Mouse (Mus musculus) MEL (cell line): ENCODE measurements at regions not wholly inside any gene's neighbourhood (a gene's known extent, or its start where the extent isn't known, plus 50 kb on each side); places are given as distances from the start of the nearest gene placed in this dataset.

ENCODE experiments used
- DNase-seq: peaks from one replicate; pipeline ENCODE4 v3.0.0; 2011; ENCODE audit warnings: low read depth, low spot score
- H3K27ac ChIP-seq: 2 replicates; pipeline ENCODE4 v1.5.1; 2012; ENCODE audit warnings: low read depth, mild to moderate bottlenecking, control low read depth, low read length, moderate library complexity; ENCODE audit not compliant: control insufficient read depth
- H3K27me3 ChIP-seq, 2 experiments: fragments of 150-350 bp in 1 of 2; sonication (generic) in 1 of 2; 2 replicates each; pipeline ENCODE4 v1.6.1; 2012; ENCODE audit warnings: low read length in 2 of 2, mild to moderate bottlenecking in 2 of 2, improper control_type of control experiment in 1 of 2, moderate library complexity in 1 of 2; ENCODE audit not compliant: insufficient read depth in 2 of 2, control insufficient read depth in 1 of 2
- H3K36me3 ChIP-seq, 2 experiments: 2 replicates each; pipeline ENCODE4 v1.6.1; 2012 to 2014; ENCODE audit warnings: low read length in 2 of 2, improper control_type of control experiment in 1 of 2, inconsistent platforms in 1 of 2, mild to moderate bottlenecking in 1 of 2; ENCODE audit not compliant: insufficient read depth in 2 of 2, control insufficient read depth in 1 of 2
- H3K4me1 ChIP-seq, 2 experiments: fragments of 150-350 bp in 1 of 2; sonication (generic) in 1 of 2; 2 replicates each; pipeline ENCODE4 v1.6.1; 2012; ENCODE audit warnings: low read length in 2 of 2, improper control_type of control experiment in 1 of 2, mild to moderate bottlenecking in 1 of 2; ENCODE audit not compliant: insufficient read depth in 2 of 2, control insufficient read depth in 1 of 2
- H3K4me3 ChIP-seq, 2 experiments: fragments of 150-350 bp in 1 of 2; sonication (generic) in 1 of 2; 2 replicates each; pipeline ENCODE4 v1.5.1; 2012; ENCODE audit warnings: low read depth in 2 of 2, low read length in 2 of 2, mild to moderate bottlenecking in 2 of 2, moderate library complexity in 2 of 2, control low read depth in 1 of 2, improper control_type of control experiment in 1 of 2; ENCODE audit not compliant: control insufficient read depth in 1 of 2, insufficient read depth in 1 of 2
- H3K79me2 ChIP-seq: 2 replicates; pipeline ENCODE4 v1.6.1; 2012; ENCODE audit warnings: mild to moderate bottlenecking, low read length, moderate library complexity; ENCODE audit not compliant: control insufficient read depth, poor library complexity, insufficient read depth
- H3K9ac ChIP-seq: 2 replicates; pipeline ENCODE4 v1.6.1; 2012; ENCODE audit warnings: low read depth, mild to moderate bottlenecking, control low read depth, low read length, moderate library complexity; ENCODE audit not compliant: control insufficient read depth, poor library complexity, severe bottlenecking
- H3K9me3 ChIP-seq: fragments of 150-350 bp; sonication (generic); replicated peaks from 2 replicates; pipeline ENCODE4 v1.6.1; 2012; ENCODE audit warnings: mild to moderate bottlenecking, low read length, improper control_type of control experiment, moderate library complexity; ENCODE audit not compliant: insufficient read depth
- BHLHE40 ChIP-seq: IDR thresholded peaks from 2 replicates; pipeline ENCODE4 v1.6.1; 2012; ENCODE audit warnings: low read depth, mild to moderate bottlenecking, inconsistent platforms, low read length, improper control_type of control experiment, borderline replicate concordance
- CHD1 ChIP-seq: IDR thresholded peaks from 2 replicates; pipeline ENCODE4 v1.6.1; 2012; ENCODE audit warnings: low read depth, mild to moderate bottlenecking, inconsistent platforms, low read length, improper control_type of control experiment
- CHD2 ChIP-seq: IDR thresholded peaks from 2 replicates; pipeline ENCODE4 v1.6.1; 2011; ENCODE audit warnings: low read length, improper control_type of control experiment
- E2F4 ChIP-seq: IDR thresholded peaks from 2 replicates; pipeline ENCODE4 v1.6.1; 2011; ENCODE audit warnings: low read depth, low read length, improper control_type of control experiment, borderline replicate concordance
- EP300 ChIP-seq, 2 experiments: IDR thresholded peaks; 2 replicates each; pipeline ENCODE4 v1.6.1; 2011; ENCODE audit warnings: improper control_type of control experiment in 2 of 2, low read length in 2 of 2, low read depth in 1 of 2, mild to moderate bottlenecking in 1 of 2
- ETS1 ChIP-seq: IDR thresholded peaks from 2 replicates; pipeline ENCODE4 v1.6.1; 2012; ENCODE audit warnings: low read depth, mild to moderate bottlenecking, inconsistent platforms, low read length, improper control_type of control experiment, moderate library complexity
- GATA1 ChIP-seq: IDR thresholded peaks from 2 replicates; pipeline ENCODE4 v1.6.1; 2011; ENCODE audit warnings: low read depth, low read length, improper control_type of control experiment
- HCFC1 ChIP-seq: IDR thresholded peaks from 2 replicates; pipeline ENCODE4 v1.6.1; 2012; ENCODE audit warnings: low read depth, mild to moderate bottlenecking, inconsistent platforms, low read length, improper control_type of control experiment, moderate library complexity
- MAFK ChIP-seq: IDR thresholded peaks from 2 replicates; pipeline ENCODE4 v1.6.1; 2011; ENCODE audit warnings: low read depth, mild to moderate bottlenecking, low read length, improper control_type of control experiment, borderline replicate concordance
- MAX ChIP-seq: IDR thresholded peaks from 2 replicates; pipeline ENCODE4 v1.6.1; 2011; ENCODE audit warnings: low read length, improper control_type of control experiment
- MAZ ChIP-seq: IDR thresholded peaks from 2 replicates; pipeline ENCODE4 v1.6.1; 2012; ENCODE audit warnings: low read depth, mild to moderate bottlenecking, inconsistent platforms, low read length, improper control_type of control experiment
- MEF2A ChIP-seq: IDR thresholded peaks from 2 replicates; pipeline ENCODE4 v1.6.1; 2014; ENCODE audit warnings: low read depth, mild to moderate bottlenecking, inconsistent platforms, low read length, improper control_type of control experiment; ENCODE audit not compliant: poor library complexity, insufficient replicate concordance, severe bottlenecking; ENCODE audit errors: extremely low read depth
- MXI1 ChIP-seq: IDR thresholded peaks from 2 replicates; pipeline ENCODE4 v1.6.1; 2011; ENCODE audit warnings: mild to moderate bottlenecking, low read depth, low read length, improper control_type of control experiment
- MYB ChIP-seq: IDR thresholded peaks from 2 replicates; pipeline ENCODE4 v1.6.1; 2011; ENCODE audit warnings: mild to moderate bottlenecking, low read depth, low read length, improper control_type of control experiment
- MYC ChIP-seq: IDR thresholded peaks from 2 replicates; pipeline ENCODE4 v1.6.1; 2011; ENCODE audit warnings: low read depth, mild to moderate bottlenecking, low read length, improper control_type of control experiment, moderate library complexity
- NELFE ChIP-seq: IDR thresholded peaks from 2 replicates; pipeline ENCODE4 v1.6.1; 2011; ENCODE audit warnings: low read depth, low read length, improper control_type of control experiment
- POLR2AphosphoS2 ChIP-seq: IDR thresholded peaks from 2 replicates; pipeline ENCODE4 v1.6.1; 2011; ENCODE audit warnings: low read length, improper control_type of control experiment
- POLR2AphosphoS5 ChIP-seq: IDR thresholded peaks from 2 replicates; pipeline ENCODE4 v1.6.1; 2012; ENCODE audit warnings: low read depth, borderline replicate concordance, mild to moderate bottlenecking, inconsistent platforms, low read length, moderate library complexity, mixed read lengths
- RAD21 ChIP-seq: IDR thresholded peaks from 2 replicates; pipeline ENCODE4 v1.6.1; 2011; ENCODE audit warnings: mild to moderate bottlenecking, low read depth, low read length, improper control_type of control experiment
- RCOR1 ChIP-seq: IDR thresholded peaks from 2 replicates; pipeline ENCODE4 v1.6.1; 2012; ENCODE audit warnings: low read depth, mild to moderate bottlenecking, inconsistent platforms, low read length, improper control_type of control experiment
- SIN3A ChIP-seq: IDR thresholded peaks from 2 replicates; pipeline ENCODE4 v1.6.1; 2012; ENCODE audit warnings: low read length, improper control_type of control experiment, inconsistent platforms
- TBP ChIP-seq: IDR thresholded peaks from 2 replicates; pipeline ENCODE4 v1.8.0; 2011; ENCODE audit warnings: low read depth, low read length, improper control_type of control experiment
- TCF12 ChIP-seq: IDR thresholded peaks from 2 replicates; pipeline ENCODE4 v1.6.1; 2014; ENCODE audit warnings: low read depth, mild to moderate bottlenecking, inconsistent platforms, low read length, improper control_type of control experiment, moderate library complexity
- USF1 ChIP-seq: IDR thresholded peaks from 2 replicates; pipeline ENCODE4 v1.6.1; 2014; ENCODE audit warnings: low read depth, mild to moderate bottlenecking, inconsistent platforms, low read length, improper control_type of control experiment, moderate library complexity
- USF2 ChIP-seq, 2 experiments: IDR thresholded peaks; 2 replicates each; pipeline ENCODE4 v1.6.1; 2011 to 2012; ENCODE audit warnings: improper control_type of control experiment in 2 of 2, low read length in 2 of 2, borderline replicate concordance in 1 of 2, inconsistent platforms in 1 of 2, low read depth in 1 of 2, mild to moderate bottlenecking in 1 of 2; ENCODE audit not compliant: insufficient read depth in 1 of 2
- ZKSCAN1 ChIP-seq: IDR thresholded peaks from 2 replicates; pipeline ENCODE4 v1.6.1; 2012; ENCODE audit warnings: low read depth, mild to moderate bottlenecking, inconsistent platforms, low read length, improper control_type of control experiment, moderate library complexity
- ZMIZ1 ChIP-seq: IDR thresholded peaks from 2 replicates; pipeline ENCODE4 v1.6.1; 2012; ENCODE audit warnings: low read depth, mild to moderate bottlenecking, inconsistent platforms, low read length, improper control_type of control experiment, moderate library complexity
- ZNF384 ChIP-seq: IDR thresholded peaks from 2 replicates; pipeline ENCODE4 v1.6.1; 2012; ENCODE audit warnings: low read depth, mild to moderate bottlenecking, inconsistent platforms, low read length, improper control_type of control experiment

GRCm38 (mm10) chr3:40167970-40168626 is 363.0 kb upstream of the Intu start:
- no peaks in the 10 kb centered on the region for H3K36me3 ChIP-seq
- no peak for DNase-seq
- no peak overlapping the region for H3K4me3 ChIP-seq
- H3K9me3 ChIP-seq = no peaks in the 10 kb centered on the region
- no peaks in the 10 kb centered on the region for H3K79me2 ChIP-seq
- no peak overlapping the region for H3K9ac ChIP-seq
- H3K27me3 ChIP-seq = no peaks in the 10 kb centered on the region
- H3K4me1 ChIP-seq = no peaks in the 10 kb centered on the region
- no peak overlapping the region for H3K27ac ChIP-seq
- TF ChIP-seq MXI1 (no peak), ZKSCAN1 (no peak), E2F4 (no peak), USF2 (IDR thresholded peaks at IDR 0.05; ENCODE audit: borderline replicate concordance in 1 of 2, insufficient read depth in 1 of 2, low read depth in 1 of 2, low read length in 2 of 2) (no peak), HCFC1 (no peak), RAD21 (no peak), ETS1 (no peak), CHD1 (no peak), MAZ (no peak), TCF12 (no peak), ZNF384 (no peak), MYB (no peak), ZMIZ1 (no peak), CHD2 (no peak), MAX (no peak), EP300 (IDR thresholded peaks at IDR 0.05; ENCODE audit: low read depth in 1 of 2, low read length in 2 of 2) (no peak), NELFE (no peak), SIN3A (no peak)
- TF ChIP-seq, all 39 proteins: peak for 0

GRCm38 (mm10) chr3:40169590-40169989 is 361.5 kb upstream of the Intu start:
- H3K27ac ChIP-seq = no peak overlapping the region

More at GRCm38 (mm10) chr3:40169590-40169989, 361.5 kb upstream of the Intu start:
- Histone ChIP-seq H3K36me3 (no peaks in the 10 kb centered on the region), H3K79me2 (no peaks in the 10 kb centered on the region), H3K9me3 (no peaks in the 10 kb centered on the region), H3K4me3 (no peak overlapping the region), H3K4me1 (no peaks in the 10 kb centered on the region), H3K27me3 (no peaks in the 10 kb centered on the region), H3K9ac (no peak overlapping the region)
- TF ChIP-seq ZNF384 = no peak
- no peak for TF ChIP-seq MAFK
- no peak for TF ChIP-seq GATA1
- no peak for TF ChIP-seq MYB
- TF ChIP-seq TCF12 = no peak
- TF ChIP-seq USF2 (IDR thresholded peaks at IDR 0.05; ENCODE audit: borderline replicate concordance in 1 of 2, insufficient read depth in 1 of 2, low read depth in 1 of 2, low read length in 2 of 2) = no peak
- TF ChIP-seq TBP = no peak
- no peak for TF ChIP-seq POLR2AphosphoS5
- TF ChIP-seq BHLHE40 = no peak
- TF ChIP-seq MAX = no peak
- no peak for TF ChIP-seq POLR2AphosphoS2
- no peak for TF ChIP-seq MYC
- no peak for TF ChIP-seq SIN3A
- TF ChIP-seq USF1 = no peak
- no peak for TF ChIP-seq RCOR1
- TF ChIP-seq MEF2A = no peak
- no peak for TF ChIP-seq CHD1
- no peak for DNase-seq
